Mouse (Mus musculus): ENCODE data around the gene Fmod.

- TF ChIP-seq POLR2A (IDR thresholded peaks at IDR 0.05; ENCODE audit: control insufficient read depth, low read depth, low read length), result no peak
- TF ChIP-seq CTCF (IDR thresholded peaks at IDR 0.05; ENCODE audit: control insufficient read depth, insufficient read depth, insufficient replicate concordance, low read depth, low read length), result no peak
Measured at GRCm38 (mm10) chr1:134049542-134049941, 12.5 kb downstream of the Fmod start.
